Mouse (Mus musculus): Measurements from ENCODE around the gene Ntrk3.

GRCm38 (mm10) chr7:78684943-78685342 is 52.9 kb downstream of the Ntrk3 start:
- TF ChIP-seq CTCF (IDR thresholded peaks at IDR 0.05; ENCODE audit: low read depth, low read length) (no peak), POLR2A (IDR thresholded peaks at IDR 0.05; ENCODE audit: extremely low read depth, insufficient read depth, low read length) (no peak)

Measured in liver, adult 2 months (tissue).